Mouse (Mus musculus) kidney, adult 2 months (tissue): ENCODE data around the gene Agrp. TPM values are rescaled to one million over a fixed set of nuclear protein-coding genes. Genes with fewer than 3 reads are reported as not detected.

ENCODE experiments used
- DNase-seq: peaks from one replicate; pipeline ENCODE4 v3.0.0; 2021
- H3K27ac ChIP-seq: fragments of 200-500 bp; 2 replicates; pipeline ENCODE4 v1.5.1; 2012; ENCODE audit warnings: low read depth, low read length, control low read depth, inconsistent platforms; ENCODE audit not compliant: insufficient read depth
- H3K27me3 ChIP-seq: fragments of 200-500 bp; replicated peaks from 2 replicates; pipeline ENCODE4 v1.6.1; 2012; ENCODE audit warnings: mild to moderate bottlenecking, moderate library complexity, low read length, inconsistent platforms; ENCODE audit not compliant: control insufficient read depth, insufficient read depth
- H3K36me3 ChIP-seq: fragments of 200-500 bp; 2 replicates; pipeline ENCODE4 v1.6.1; 2012; ENCODE audit warnings: mild to moderate bottlenecking, moderate library complexity, low read length, inconsistent platforms; ENCODE audit not compliant: control insufficient read depth, insufficient read depth
- H3K4me1 ChIP-seq: fragments of 200-500 bp; 2 replicates; pipeline ENCODE4 v1.6.1; 2011; ENCODE audit warnings: low read length; ENCODE audit not compliant: control insufficient read depth, insufficient read depth
- H3K4me3 ChIP-seq: fragments of 200-500 bp; 2 replicates; pipeline ENCODE4 v1.5.1; 2011; ENCODE audit warnings: mild to moderate bottlenecking, low read depth, low read length, control low read depth; ENCODE audit not compliant: insufficient read depth
- CTCF ChIP-seq: fragments of 200-500 bp; conservative IDR thresholded peaks from 2 replicates; pipeline ENCODE4 v1.5.1; 2011; ENCODE audit warnings: low read depth, mild to moderate bottlenecking, control low read depth, low read length, moderate library complexity, mixed read lengths; ENCODE audit not compliant: insufficient read depth, insufficient read length
- POLR2A ChIP-seq: fragments of 200-500 bp; IDR thresholded peaks from one replicate; pipeline ENCODE4 v1.6.1; 2011; ENCODE audit warnings: low read depth, low read length, control low read depth
- WGBS: fragments of 180-500 bp; shearing (Covaris S2); methylation state at CpG from one replicate; pipeline ENCODE4 v1.1.7; 2018; 5-methylcytosine and 5-hydroxymethylcytosine counted together
- polyA plus RNA-seq: library from polyadenylated mRNA; depleted of rRNA; stranded (reverse); fragments of >200 nt; gene quantifications from 2 replicates; pipeline ENCODE4 v1.2.3, GENCODE M21; 2012

Agrp gene
- polyA plus RNA-seq, 1 experiment: 0.13 TPM

GRCm38 (mm10) chr8:105617451-105618278 lies 19.5 kb downstream of the Agrp start:
- 87% methylated on average over 21 of the region's 21 CpGs for WGBS
- TF ChIP-seq CTCF: no peak
- TF ChIP-seq POLR2A: no peak
- Histone ChIP-seq H3K4me1 (0 out of 2 replicates have a peak, but pooled peaks cover under 1% of the 10 kb centered on the region), H3K4me3 (no peak overlapping the region), H3K36me3 (peaks cover 5% of the 10 kb centered on the region; the same call in 1 of the 2 replicates), H3K27me3 (no peaks in the 10 kb centered on the region), H3K27ac (no peak overlapping the region)
- no peak for DNase-seq

- Histone ChIP-seq H3K4me1 (no peaks in the 10 kb centered on the region; the same call in 1 of the 2 replicates), H3K27ac (no peak overlapping the region), H3K27me3 (no peaks in the 10 kb centered on the region), H3K4me3 (no peak overlapping the region), H3K36me3 (peaks cover 5% of the 10 kb centered on the region; the same call in 1 of the 2 replicates)
- DNase-seq: no peak
- WGBS: 88% methylated on average over 9 of the region's 9 CpGs
- no peak for TF ChIP-seq CTCF
- no peak for TF ChIP-seq POLR2A
Observed at GRCm38 (mm10) chr8:105615942-105616341, 21.3 kb downstream of the Agrp start.

GRCm38 (mm10) chr8:105613830-105614511 lies 23.2 kb downstream of the Agrp start:
- Histone ChIP-seq H3K36me3 (peaks cover 4% of the 10 kb centered on the region; the same call in 1 of the 2 replicates), H3K27ac (0 out of 2 replicates have a peak overlapping the region, but pooled peaks have one; percentile 51), H3K4me3 (peak overlapping the region; percentile 62), H3K27me3 (no peaks in the 10 kb centered on the region), H3K4me1 (no peaks in the 10 kb centered on the region; the same call in 1 of the 2 replicates)
- no peak for TF ChIP-seq POLR2A
- no peak for TF ChIP-seq CTCF
- DNase-seq: peak; percentile 90
- WGBS: 26% methylated on average over 50 of the region's 50 CpGs

GRCm38 (mm10) chr8:105613037-105613436 lies 24.2 kb downstream of the Agrp start:
- Histone ChIP-seq H3K27me3 (no peaks in the 10 kb centered on the region), H3K4me3 (peak overlapping the region; percentile 62), H3K27ac (peak overlapping the region; percentile 65; the same call in 1 of the 2 replicates), H3K36me3 (peaks cover 1% of the 10 kb centered on the region; the same call in 1 of the 2 replicates), H3K4me1 (peaks cover 5% of the 10 kb centered on the region; the same call in 1 of the 2 replicates)
- no peak for TF ChIP-seq POLR2A
- TF ChIP-seq CTCF: no peak
- WGBS: 16% methylated on average over 20 of the region's 20 CpGs
- peak; percentile 70 for DNase-seq

- WGBS: 83% methylated on average over 9 of the region's 9 CpGs
- H3K36me3 ChIP-seq: no peaks in the 10 kb centered on the region
- H3K27ac ChIP-seq: no peak overlapping the region
- peaks cover 9% of the 10 kb centered on the region for H3K4me1 ChIP-seq
- no peak overlapping the region for H3K4me3 ChIP-seq
- no peaks in the 10 kb centered on the region for H3K27me3 ChIP-seq
- DNase-seq: no peak
- TF ChIP-seq CTCF: no peak
- no peak for TF ChIP-seq POLR2A
Observed at GRCm38 (mm10) chr8:105611836-105612235, 25.4 kb downstream of the Agrp start.

- Histone ChIP-seq H3K36me3 (no peaks in the 10 kb centered on the region), H3K4me1 (peaks cover 9% of the 10 kb centered on the region), H3K27ac (no peak overlapping the region), H3K27me3 (no peaks in the 10 kb centered on the region), H3K4me3 (no peak overlapping the region)
- 36% methylated on average over 4 of the region's 4 CpGs for WGBS
- peak; percentile 27 for DNase-seq
- TF ChIP-seq POLR2A: no peak
Observed at GRCm38 (mm10) chr8:105609771-105610170, 27.4 kb downstream of the Agrp start.

- H3K4me3 ChIP-seq: no peak overlapping the region
- H3K27ac ChIP-seq: no peak overlapping the region
- DNase-seq: no peak
- TF ChIP-seq CTCF: no peak
- TF ChIP-seq POLR2A: no peak
- H3K4me1 ChIP-seq: peaks cover 9% of the 10 kb centered on the region
- no peaks in the 10 kb centered on the region for H3K27me3 ChIP-seq
- WGBS: 40% methylated on average over 2 of the region's 2 CpGs
- no peaks in the 10 kb centered on the region for H3K36me3 ChIP-seq
Observed at GRCm38 (mm10) chr8:105609355-105609754, 27.8 kb downstream of the Agrp start.
